Mouse (Mus musculus): ENCODE measurements around the gene 4930512M02Rik. TPM values are rescaled to one million over a fixed set of nuclear protein-coding genes. Genes with fewer than 3 reads are reported as not detected.
"Not testable (repeated sequence)": the region's sequence is repeated elsewhere in the genome, so short reads cannot be mapped to it uniquely, and the experiment has no call there.

The 4930512M02Rik gene
- not detected in 2 replicates for polyA plus RNA-seq (2015; fragmentation: Nextera tagmentation; extraction: Ambion mirVana)

- not testable (repeated sequence) for DNase-seq (ENCODE audit: low spot score)
These were observed at the start of gene 4930512M02Rik for GRCm38 (mm10) chr11:11627735-11628134. Gene 4930512M02Rik, minus strand, starts transcription at chr11:11627835.

- DNase-seq (ENCODE audit: low spot score): no peak
These were observed 49.5 kb upstream of the 4930512M02Rik start for GRCm38 (mm10) chr11:11677165-11677564.

- no peak for DNase-seq (ENCODE audit: low spot score)
These were observed 48.6 kb upstream of the 4930512M02Rik start for GRCm38 (mm10) chr11:11676068-11676741.

GRCm38 (mm10) chr11:11675063-11675462 is 47.4 kb upstream of the 4930512M02Rik start:
- no peak for DNase-seq (ENCODE audit: low spot score)

- no peak for DNase-seq (ENCODE audit: low spot score)
These were observed 45.3 kb upstream of the 4930512M02Rik start for GRCm38 (mm10) chr11:11672974-11673373.

GRCm38 (mm10) chr11:11667922-11668290 is 40.3 kb upstream of the 4930512M02Rik start:
- peak; percentile 82 for DNase-seq (ENCODE audit: low spot score)

GRCm38 (mm10) chr11:11667254-11667921 is 39.8 kb upstream of the 4930512M02Rik start:
- peak; percentile 38 for DNase-seq (ENCODE audit: low spot score)

- no peak for DNase-seq (ENCODE audit: low spot score)
These were observed 33.0 kb upstream of the 4930512M02Rik start for GRCm38 (mm10) chr11:11660651-11661050.

GRCm38 (mm10) chr11:11658834-11659233 is 31.2 kb upstream of the 4930512M02Rik start:
- no peak for DNase-seq (ENCODE audit: low spot score)

- no peak for DNase-seq (ENCODE audit: low spot score)
These were observed 30.0 kb upstream of the 4930512M02Rik start for GRCm38 (mm10) chr11:11657634-11658033.

- DNase-seq (ENCODE audit: low spot score): peak; percentile 78
These were observed 29.4 kb upstream of the 4930512M02Rik start for GRCm38 (mm10) chr11:11656995-11657530.

- DNase-seq (ENCODE audit: low spot score): no peak
These were observed 28.8 kb upstream of the 4930512M02Rik start for GRCm38 (mm10) chr11:11656388-11656787.

- DNase-seq (ENCODE audit: low spot score): no peak
These were observed 16.7 kb upstream of the 4930512M02Rik start for GRCm38 (mm10) chr11:11644303-11644702.

- no peak for DNase-seq (ENCODE audit: low spot score)
These were observed 3.4 kb downstream of the 4930512M02Rik start for GRCm38 (mm10) chr11:11624073-11624705.

GRCm38 (mm10) chr11:11609243-11609642 is 18.4 kb downstream of the 4930512M02Rik start:
- DNase-seq (ENCODE audit: low spot score): no peak

- no peak for DNase-seq (ENCODE audit: low spot score)
These were observed 40.3 kb downstream of the 4930512M02Rik start for GRCm38 (mm10) chr11:11587327-11587726.

GRCm38 (mm10) chr11:11586423-11586822 is 41.2 kb downstream of the 4930512M02Rik start:
- no peak for DNase-seq (ENCODE audit: low spot score)

GRCm38 (mm10) chr11:11573691-11574090 is 53.9 kb downstream of the 4930512M02Rik start:
- DNase-seq (ENCODE audit: low spot score): peak; percentile 70

- no peak for DNase-seq (ENCODE audit: low spot score)
These were observed 56.9 kb downstream of the 4930512M02Rik start for GRCm38 (mm10) chr11:11570747-11571146.

- peak; percentile 84 for DNase-seq (ENCODE audit: low spot score)
These were observed 58.0 kb downstream of the 4930512M02Rik start for GRCm38 (mm10) chr11:11569466-11570132.

GRCm38 (mm10) chr11:11568033-11568432 is 59.6 kb downstream of the 4930512M02Rik start:
- DNase-seq (ENCODE audit: low spot score): no peak

All from thymus, postnatal 0 days (tissue).